Comparison of ENCODE assay signal across 8 mouse cellular contexts in the genomic region with DNA sequence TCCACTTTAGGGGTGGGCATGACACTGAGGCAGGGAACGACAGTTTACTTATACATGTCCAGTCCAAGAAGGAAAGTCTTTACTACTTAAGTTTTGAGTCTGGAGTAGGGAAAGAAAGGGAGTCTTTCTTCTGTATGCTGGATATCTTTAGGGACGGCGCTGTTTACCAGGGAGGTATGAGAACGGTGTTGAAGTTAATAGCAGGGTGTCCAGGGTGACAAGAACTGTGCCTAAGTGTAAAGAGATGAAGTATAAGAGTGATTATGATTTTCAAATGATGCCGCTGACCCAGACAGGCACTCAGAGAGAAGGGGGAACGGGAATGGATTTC.
A peak's percentile ranks its signal among the peaks of the same experiment; 100 is the strongest.
DNase-seq lines count a peak whose midpoint lies in the region; ATAC-seq and TF ChIP-seq lines count a peak whose summit lies in the region.

No protein-coding gene starts in this region.

- no peak overlapping the region; the same call in 1 of the 2 replicates for H3K9ac ChIP-seq in liver, embryonic 11.5 days (ENCODE audit: low read depth, low read length)
- peak overlapping the region; percentile 68 for H3K9ac ChIP-seq in stomach, embryonic 16.5 days (ENCODE audit: low read length)

- no peak for TF ChIP-seq POLR2A in spleen, adult 2 months (IDR thresholded peaks at IDR 0.05; ENCODE audit: low read depth, low read length)

- no peak for TF ChIP-seq CTCF in gastrocnemius, adult 2 months (IDR thresholded peaks at IDR 0.05)
- no peak for TF ChIP-seq CTCF in spleen, adult 2 months (IDR thresholded peaks at IDR 0.05; ENCODE audit: extremely low read depth, insufficient read depth, insufficient read length, insufficient replicate concordance)

- peak overlapping the region; percentile 53 for H3K27ac ChIP-seq in gastrocnemius, adult 2 months
- H3K27ac ChIP-seq in spleen, adult 2 months (ENCODE audit: insufficient read depth, low read length): no peak overlapping the region
- H3K27ac ChIP-seq in liver, embryonic 11.5 days (ENCODE audit: low read depth, low read length): peak overlapping the region; percentile 89; the same call in 1 of the 2 replicates
- H3K27ac ChIP-seq in stomach, embryonic 16.5 days (ENCODE audit: low read length): peak overlapping the region; percentile 93

- H3K4me3 ChIP-seq in gastrocnemius, adult 2 months: peak overlapping the region; percentile 78
- peak overlapping the region; percentile 76; the same call in 1 of the 2 replicates for H3K4me3 ChIP-seq in spleen, adult 2 months (ENCODE audit: extremely low read depth, insufficient read depth, insufficient read length)
- peak overlapping the region; percentile 68; the same call in 1 of the 2 replicates for H3K4me3 ChIP-seq in liver, embryonic 11.5 days (ENCODE audit: low read depth, low read length)
- H3K4me3 ChIP-seq in stomach, embryonic 16.5 days (replicated peaks; ENCODE audit: low read length): peak overlapping the region; percentile 60

- no peak for ATAC-seq in liver, embryonic 11.5 days (replicated peaks; ENCODE audit: low FRiP score)
- ATAC-seq in stomach, embryonic 16.5 days (ENCODE audit: insufficient read depth, low FRiP score): no peak

- H3K4me1 ChIP-seq in spleen, adult 2 months (ENCODE audit: control insufficient read depth, insufficient read depth, insufficient read length): no peaks in the 10 kb centered on the region; the same call in 1 of the 2 replicates
- no peaks in the 10 kb centered on the region; the same call in 1 of the 2 replicates for H3K4me1 ChIP-seq in liver, embryonic 11.5 days (replicated peaks; ENCODE audit: control insufficient read depth, insufficient read depth, low read length)
- H3K4me1 ChIP-seq in stomach, embryonic 16.5 days (ENCODE audit: control insufficient read depth, insufficient read depth, low read length): peaks cover 9% of the 10 kb centered on the region

- 0 out of 2 replicates have a peak, but pooled peaks cover 3% of the 10 kb centered on the region for H3K27me3 ChIP-seq in spleen, adult 2 months (ENCODE audit: control insufficient read depth, insufficient read depth, low read length)
- peaks cover 9% of the 10 kb centered on the region for H3K27me3 ChIP-seq in liver, embryonic 11.5 days (replicated peaks; ENCODE audit: control insufficient read depth, insufficient read depth, low read length)
- no peaks in the 10 kb centered on the region for H3K27me3 ChIP-seq in stomach, embryonic 16.5 days (ENCODE audit: control insufficient read depth, insufficient read depth, low read length)

- H3K36me3 ChIP-seq in spleen, adult 2 months (ENCODE audit: control insufficient read depth, insufficient read depth, low read length): no peaks in the 10 kb centered on the region
- no peaks in the 10 kb centered on the region for H3K36me3 ChIP-seq in liver, embryonic 11.5 days (ENCODE audit: control insufficient read depth, insufficient read depth, low read length)
- no peaks in the 10 kb centered on the region for H3K36me3 ChIP-seq in stomach, embryonic 16.5 days (ENCODE audit: control insufficient read depth, insufficient read depth, low read length)

- peak overlapping the region; percentile 70 for H3K4me2 ChIP-seq in liver, embryonic 11.5 days
- H3K4me2 ChIP-seq in stomach, embryonic 16.5 days (ENCODE audit: low read depth, low read length): peak overlapping the region; percentile 64

- H3K9me3 ChIP-seq in liver, embryonic 11.5 days (ENCODE audit: control insufficient read depth, low read length): no peaks in the 10 kb centered on the region
- H3K9me3 ChIP-seq in stomach, embryonic 16.5 days (replicated peaks; ENCODE audit: control insufficient read depth, low read length): no peaks in the 10 kb centered on the region

- WGBS in spleen, adult 2 months: 44% methylated on average over 6 of the region's 6 CpGs
- 31% methylated on average over 6 of the region's 6 CpGs for WGBS in liver, embryonic 11.5 days
- WGBS in stomach, embryonic 16.5 days: 38% methylated on average over 6 of the region's 6 CpGs

- intact Hi-C loops in gastrocnemius, adult 2 months (cut with DNase I): loop anchor here (5.0 to 10.0 kb wide), 3 partner anchors 57 to 175 kb away; no protein-coding TSS in a partner anchor
- intact Hi-C loops in gastrocnemius, postnatal 14 days (cut with DNase I; ENCODE audit: low total_unique reads): no loop called here

- no peak for DNase-seq in gastrocnemius, adult 2 months
- DNase-seq in gastrocnemius, postnatal 14 days: no peak
- DNase-seq in spleen, adult 2 months (ENCODE audit: low read depth in 1 of 2, low spot score in 2 of 2): no peak
- no peak for DNase-seq in spleen, adult 18-20 months
- peak; percentile 32 for DNase-seq in liver, embryonic 11.5 days (ENCODE audit: low spot score)
- DNase-seq in frontal cortex, postnatal 14 days (ENCODE audit: low spot score in 2 of 2): no peak
- DNase-seq in frontal cortex, postnatal 36 days (ENCODE audit: low spot score in 2 of 2): no peak
